Mouse (Mus musculus) heart, adult 18-20 months (tissue): ENCODE measurements around the gene 1700018F24Rik. TPM values are rescaled to one million over a fixed set of nuclear protein-coding genes. Genes with fewer than 3 reads are reported as not detected.
A peak's percentile ranks its signal among the peaks of the same experiment; 100 is the strongest.
"Not testable (repeated sequence)": the region's sequence is repeated elsewhere in the genome, so short reads cannot be mapped to it uniquely, and the experiment has no call there.

Experiments
- DNase-seq, 2 experiments: peaks; one replicate each; pipeline ENCODE4 v3.0.0; 2021 to 2022; ENCODE audit warnings: mixed read lengths in 1 of 2
- total RNA-seq, 2 experiments: library from RNA; stranded (reverse); gene quantifications; 2 replicates each; pipeline ENCODE4 v1.2.3; 2021

Gene 1700018F24Rik
- total RNA-seq, 2 experiments from 2014 or later, result not detected

- not testable (repeated sequence) for DNase-seq
Observed at GRCm38 (mm10) chr5:145083201-145083600, 40.4 kb downstream of the 1700018F24Rik start.

- DNase-seq, result peak; percentile 93 to 95
Observed at GRCm38 (mm10) chr5:145083632-145084451, 41.1 kb downstream of the 1700018F24Rik start, which contains the start of the genes Arpc1a and Kpna7. TSS of gene Arpc1a (plus strand) at chr5:145083830. TSS of gene Kpna7 (minus strand) at chr5:145084030.

- DNase-seq, result no peak
Observed at GRCm38 (mm10) chr5:145084822-145085221, 42.0 kb downstream of the 1700018F24Rik start.

- DNase-seq, result no peak
Observed at GRCm38 (mm10) chr5:145088186-145088585, 45.4 kb downstream of the 1700018F24Rik start.

GRCm38 (mm10) chr5:145089878-145090277 lies 47.1 kb downstream of the 1700018F24Rik start:
- no peak for DNase-seq

Other genes starting within 250 kb of the 1700018F24Rik start
- gene Smurf1, start 77.1 kb upstream of the 1700018F24Rik start, total RNA-seq, result 10 to 100 TPM; 27.6 to 36.2 TPM
- gene Gm4871, start 10.2 kb upstream of the 1700018F24Rik start, total RNA-seq, result not detected
- 10 to 100 TPM; 61.4 to 63.8 TPM for gene Arpc1a, start 40.8 kb downstream of the 1700018F24Rik start, total RNA-seq
- not detected for gene Kpna7, start 41.0 kb downstream of the 1700018F24Rik start, total RNA-seq
- gene Arpc1b, start 71.2 kb downstream of the 1700018F24Rik start, total RNA-seq, result 10 to 100 TPM; 65.3 to 67.4 TPM
- 10 to 100 TPM; 39.3 to 40.2 TPM for gene Pdap1, start 97.2 kb downstream of the 1700018F24Rik start, total RNA-seq
- gene Bud31, start 97.4 kb downstream of the 1700018F24Rik start, total RNA-seq, result 10 to 100 TPM; 57.0 to 58.9 TPM
- gene Ptcd1, start 124.1 kb downstream of the 1700018F24Rik start, total RNA-seq, result 10 to 100 TPM; 30.0 to 31.3 TPM
- gene Cpsf4, start 124.2 kb downstream of the 1700018F24Rik start, total RNA-seq, result 10 to 100 TPM; 11.4 to 12.9 TPM
- gene Atp5j2, start 149.1 kb downstream of the 1700018F24Rik start, total RNA-seq, result 1,000 to 10,000 TPM; 1,105 to 1,150 TPM
- 1 to 10 TPM; 6.5 to 7.3 TPM for gene Zkscan14, start 158.9 kb downstream of the 1700018F24Rik start, total RNA-seq
- gene Zkscan5, start 161.6 kb downstream of the 1700018F24Rik start, total RNA-seq, result 10 to 100 TPM in 1 of 2 experiments, 1 to 10 TPM in 1; 9.5 to 10.0 TPM
- 10 to 100 TPM; 30.7 to 32.6 TPM for gene Zfp655, start 188.7 kb downstream of the 1700018F24Rik start, total RNA-seq
- gene Zscan25, start 237.5 kb downstream of the 1700018F24Rik start, total RNA-seq, result 10 to 100 TPM; 10.7 to 11.2 TPM